Mouse (Mus musculus) left cerebral cortex, adult 6 months (tissue): Measurements from ENCODE around the gene Egln2. TPM values are rescaled to one million over a fixed set of nuclear protein-coding genes. Genes with fewer than 3 reads are reported as not detected.

ENCODE experiments used
- long read RNA-seq, 2 experiments: library from polyadenylated mRNA; unstranded; transcript quantifications; one replicate each; pipeline ENCODE4 v2.0.0; 2019 to 2020
- polyA plus RNA-seq: library from polyadenylated mRNA; unstranded; fragments of <200 nt; fragmentation: Nextera tagmentation; gene quantifications from 2 replicates; pipeline ENCODE4 v1.2.3, GENCODE M21; 2021

The Egln2 gene
- 72.0 and 79.6 TPM in 2 replicates for polyA plus RNA-seq
- long read RNA-seq, experiment 1, transcript Egln2-201 (6 exons, 2,107 nt), result major isoform, 631 of 703 reads
- long read RNA-seq, experiment 1, transcript Egln2-202 (6 exons, 1,756 nt), result minor isoform, 13 of 703 reads
- long read RNA-seq, experiment 1, partial matches to known transcripts, result 3 of 703 reads
- long read RNA-seq, experiment 1, other reads (novel, unspliced or antisense), result 56 of 703 reads
- long read RNA-seq, experiment 2, transcript Egln2-201 (6 exons, 2,107 nt), result major isoform, 76 of 93 reads
- long read RNA-seq, experiment 2, partial matches to known transcripts, result 3 of 93 reads
- long read RNA-seq, experiment 2, other reads (novel, unspliced or antisense), result 12 of 93 reads

GRCm38 (mm10) chr7:27166614-27167474, at the start of gene Egln2:
Gene Egln2, minus strand, starts transcription at chr7:27166802.

GRCm38 (mm10) chr7:27195681-27196611, 29.3 kb upstream of the Egln2 start, which contains the start of the genes BC024978 and Snrpa:
Gene BC024978, plus strand, starts transcription at chr7:27195781.
Gene Snrpa, minus strand, starts transcription at chr7:27196271.

GRCm38 (mm10) chr7:27180837-27181695, 14.5 kb upstream of the Egln2 start, which contains the start of the genes Gm21983 and Mia:
Gene Gm21983, minus strand, starts transcription at chr7:27181086.
Gene Mia, minus strand, starts transcription at chr7:27181157.

GRCm38 (mm10) chr7:27178324-27179216, 12.0 kb upstream of the Egln2 start, which contains the start of gene Rab4b:
Gene Rab4b, minus strand, starts transcription at chr7:27178896.

GRCm38 (mm10) chr7:27153205-27153764, 13.3 kb downstream of the Egln2 start, which contains the start of gene Cyp2t4:
Gene Cyp2t4, plus strand, starts transcription at chr7:27153714.

GRCm38 (mm10) chr7:27119676-27120075, 46.9 kb downstream of the Egln2 start, which contains the start of gene Cyp2f2:
Gene Cyp2f2, plus strand, starts transcription at chr7:27119909.

Other genes with a start within 250 kb of the Egln2 start
- not detected in 2 replicates for gene Cyp2a22, start 227.4 kb downstream of the Egln2 start, polyA plus RNA-seq
- gene Cyp2a12, start 137.7 kb downstream of the Egln2 start, polyA plus RNA-seq, result not detected in 2 replicates
- gene Cyp2f2, start 46.9 kb downstream of the Egln2 start, polyA plus RNA-seq, result 0.33 TPM in 1 of 2 replicates, not detected in the other
- gene Cyp2t4, start 13.1 kb downstream of the Egln2 start, polyA plus RNA-seq, result not detected in 2 replicates
- 94.7 and 122 TPM in 2 replicates for gene Rab4b, start 12.1 kb upstream of the Egln2 start, polyA plus RNA-seq
- gene Gm21983, start 14.3 kb upstream of the Egln2 start, polyA plus RNA-seq, result not detected in 2 replicates
- 11.9 and 12.4 TPM in 2 replicates for gene Mia, start 14.4 kb upstream of the Egln2 start, polyA plus RNA-seq
- 5.2 and 6.1 TPM in 2 replicates for gene BC024978, start 29.0 kb upstream of the Egln2 start, polyA plus RNA-seq
- 137 and 152 TPM in 2 replicates for gene Snrpa, start 29.5 kb upstream of the Egln2 start, polyA plus RNA-seq
- gene Itpkc, start 61.9 kb upstream of the Egln2 start, polyA plus RNA-seq, result 0.42 and 1.8 TPM in 2 replicates
- gene Coq8b, start 66.2 kb upstream of the Egln2 start, polyA plus RNA-seq, result 11.5 and 12.7 TPM in 2 replicates
- 6.7 and 57.8 TPM in 2 replicates for gene Numbl, start 91.6 kb upstream of the Egln2 start, polyA plus RNA-seq
- 6.9 and 14.5 TPM in 2 replicates for gene Ltbp4, start 170.9 kb upstream of the Egln2 start, polyA plus RNA-seq
- gene Shkbp1, start 189.2 kb upstream of the Egln2 start, polyA plus RNA-seq, result 2.8 and 4.2 TPM in 2 replicates
- not detected in 2 replicates for gene Gm20479, start 190.6 kb upstream of the Egln2 start, polyA plus RNA-seq